Mouse (Mus musculus): ENCODE data around the gene Olfr568.

Gene Olfr568

GRCm38 (mm10) chr7:102876822-102877221, at the start of gene Olfr568:
TSS of gene Olfr568 (plus strand) at chr7:102877122.
- no peak for DNase-seq

DNA sequence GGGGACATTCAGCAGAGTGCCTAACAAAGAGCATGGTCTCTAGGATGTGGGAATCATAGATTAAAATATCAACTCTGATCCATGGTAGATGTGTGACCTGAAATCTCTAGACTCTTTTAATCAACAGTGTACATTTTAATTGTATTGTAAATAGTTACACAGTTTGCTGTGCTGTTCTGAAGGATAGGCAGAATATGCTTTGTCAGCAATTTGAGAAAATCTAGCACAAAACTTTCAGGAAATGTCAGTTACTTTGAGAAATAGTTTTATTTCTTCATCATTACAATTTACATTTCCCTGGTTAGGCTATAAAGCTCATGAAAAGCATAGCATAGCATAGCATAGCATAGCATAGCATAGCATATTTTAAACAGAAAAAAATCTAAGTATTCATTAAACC, 21.1 kb upstream of the Olfr568 start:
- no peak for DNase-seq

DNA sequence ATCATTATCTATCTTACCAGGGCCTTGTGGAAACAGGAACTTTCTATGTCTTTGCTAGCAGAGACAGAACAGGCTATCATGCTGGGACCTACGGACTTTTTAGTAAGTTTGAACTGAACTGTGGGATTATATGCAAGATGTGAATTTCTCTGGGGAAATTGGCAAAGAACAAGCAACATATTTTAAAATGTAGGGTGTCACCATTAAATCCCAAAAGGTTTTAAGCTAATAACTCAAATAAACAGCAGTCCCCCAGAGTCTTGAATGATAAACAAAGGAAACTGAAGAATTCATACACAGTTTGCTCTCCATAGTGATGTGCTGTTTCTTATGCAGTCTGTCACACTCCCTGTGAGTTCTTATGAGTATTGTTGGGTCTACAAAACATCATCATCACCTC, 18.3 kb upstream of the Olfr568 start, which contains the start of gene Olfr566:
Olfr566 (minus strand) TSS at position 101 of the 400 bp plus-strand sequence.
- DNase-seq = no peak

GRCm38 (mm10) chr7:102890782-102891181, 13.9 kb downstream of the Olfr568 start, which contains the start of gene Olfr569:
TSS of gene Olfr569 (minus strand) at chr7:102890882.
- DNase-seq = no peak

DNA sequence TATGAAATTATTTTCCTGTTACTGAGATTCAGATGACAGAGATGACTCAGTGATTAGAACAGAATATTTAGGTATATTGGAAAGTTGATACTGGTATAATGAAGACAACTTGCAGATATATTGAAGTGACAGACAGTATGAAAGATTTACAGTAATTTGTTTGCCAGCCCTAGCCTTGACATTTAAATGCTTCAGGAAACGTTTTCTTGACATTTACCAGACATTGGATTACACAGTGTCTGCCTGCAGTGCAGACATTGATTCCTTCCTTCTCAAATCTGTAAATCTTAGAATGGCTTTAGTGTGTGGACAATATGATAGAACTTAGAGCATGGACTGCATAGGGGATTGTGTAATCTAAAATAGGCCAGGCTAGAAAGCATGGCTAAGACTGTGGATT, 38.3 kb downstream of the Olfr568 start:
- DNase-seq = no peak

- DNase-seq = no peak
These were observed 39.5 kb downstream of the Olfr568 start for GRCm38 (mm10) chr7:102916405-102916804.

- no peak for DNase-seq
These were observed 40.3 kb downstream of the Olfr568 start, which contains the start of gene Olfr571 for GRCm38 (mm10) chr7:102917032-102917875. TSS of gene Olfr571 (minus strand) at chr7:102917536.

DNA sequence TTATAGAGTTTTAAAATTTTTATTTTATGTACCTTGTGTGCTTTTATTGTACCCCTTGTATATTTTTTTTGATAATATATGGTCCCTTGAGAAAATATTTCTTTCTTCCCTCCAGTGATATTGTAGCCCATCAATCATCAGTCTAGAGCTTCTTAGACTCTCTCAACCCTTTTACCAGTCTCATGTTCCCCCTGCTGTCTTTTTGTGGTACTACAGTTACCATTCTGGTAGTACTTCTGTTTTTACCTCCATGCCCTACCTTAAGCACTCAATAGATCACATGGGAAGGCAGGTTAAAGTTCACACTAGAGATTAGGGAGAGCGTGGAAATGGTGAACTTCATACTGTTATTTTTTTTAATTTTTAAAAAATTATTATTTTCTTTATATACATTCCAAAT, 42.7 kb downstream of the Olfr568 start:
- DNase-seq = no peak

DNA sequence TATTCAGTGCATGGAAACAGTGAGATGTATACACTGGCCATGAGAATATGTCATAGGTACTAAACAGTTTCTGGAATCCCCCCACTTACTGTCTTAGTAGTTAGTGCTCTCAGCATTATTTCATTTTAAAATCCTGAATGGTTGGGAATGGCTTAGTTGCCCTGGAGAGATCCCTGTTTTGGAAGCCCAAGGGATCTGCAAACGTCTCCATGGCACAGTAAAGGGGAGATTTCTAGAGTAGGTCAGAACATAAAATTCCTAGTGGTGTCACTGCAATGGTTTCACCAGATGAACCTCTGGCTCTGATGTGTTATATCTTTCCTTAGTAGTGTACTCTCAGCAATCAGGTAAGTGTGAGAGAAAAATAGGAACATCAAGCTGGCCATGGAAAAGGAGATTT, 47.2 kb downstream of the Olfr568 start, which contains the start of gene Olfr572:
Olfr572 (plus strand) TSS at position 301 of the 400 bp plus-strand sequence.
- DNase-seq = no peak

DNA sequence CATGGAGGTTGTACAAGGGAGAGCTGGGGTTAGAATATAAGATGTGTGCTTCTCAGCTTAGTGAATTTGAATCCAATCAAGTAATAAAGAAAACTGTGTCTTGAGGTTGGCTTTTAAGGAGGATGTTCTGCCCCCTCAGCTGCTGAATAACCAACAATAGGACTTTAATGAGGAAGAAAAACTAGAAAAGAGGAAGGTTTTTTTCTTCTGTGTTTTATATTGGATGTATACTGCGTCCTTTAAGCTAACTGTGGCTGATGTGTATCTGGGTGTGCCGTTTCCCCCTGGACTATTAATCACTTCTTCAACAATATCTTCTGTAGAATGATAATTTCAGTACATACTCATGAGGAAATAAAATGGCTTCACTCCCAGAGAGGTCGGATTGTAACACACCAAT, 50.2 kb downstream of the Olfr568 start:
- no peak for DNase-seq
